Mouse (Mus musculus) erythroblast, adult 5-6 weeks (primary cell): ENCODE measurements around the gene Hist1h2bh. TPM values are rescaled to one million over a fixed set of nuclear protein-coding genes. Genes with fewer than 3 reads are reported as not detected.
"Not testable (repeated sequence)": the region's sequence is repeated elsewhere in the genome, so short reads cannot be mapped to it uniquely, and the experiment has no call there.

Experiments
- ATAC-seq: replicated peaks from 2 replicates; pipeline ENCODE4 v1.8.0; 2016; ENCODE audit warnings: moderate number of reproducible peaks, mild to moderate bottlenecking, moderate TSS enrichment, inconsistent platforms; ENCODE audit not compliant: poor library complexity, low FRiP score, severe bottlenecking
- total RNA-seq, 2 experiments: library from RNA; stranded (forward) in 1 of 2; stranded (reverse) in 1 of 2; fragments of 150-400 nt in 1 of 2; fragments of 200-764, 138-1000 nt in 1 of 2; gene quantifications; 2 replicates each; pipeline versions ENCODE4 v1.2.3 to v1.2.4; 2015 to 2017; ENCODE audit warnings: low replicate concordance in 2 of 2

Gene Hist1h2bh
- total RNA-seq, 2 experiments from 2014 or later = 13.4 to 67.3 TPM

GRCm38 (mm10) chr13:23574546-23575170, 31.5 kb upstream of the Hist1h2bh start:
- not testable (repeated sequence) for ATAC-seq

GRCm38 (mm10) chr13:23573898-23574524, 30.8 kb upstream of the Hist1h2bh start, which contains the start of the genes Hist1h2bf and Hist1h2ad:
Gene Hist1h2bf (minus strand): TSS chr13:23574196.
Gene Hist1h2ad (plus strand): TSS chr13:23574381.
- ATAC-seq = peak; percentile 73

DNA sequence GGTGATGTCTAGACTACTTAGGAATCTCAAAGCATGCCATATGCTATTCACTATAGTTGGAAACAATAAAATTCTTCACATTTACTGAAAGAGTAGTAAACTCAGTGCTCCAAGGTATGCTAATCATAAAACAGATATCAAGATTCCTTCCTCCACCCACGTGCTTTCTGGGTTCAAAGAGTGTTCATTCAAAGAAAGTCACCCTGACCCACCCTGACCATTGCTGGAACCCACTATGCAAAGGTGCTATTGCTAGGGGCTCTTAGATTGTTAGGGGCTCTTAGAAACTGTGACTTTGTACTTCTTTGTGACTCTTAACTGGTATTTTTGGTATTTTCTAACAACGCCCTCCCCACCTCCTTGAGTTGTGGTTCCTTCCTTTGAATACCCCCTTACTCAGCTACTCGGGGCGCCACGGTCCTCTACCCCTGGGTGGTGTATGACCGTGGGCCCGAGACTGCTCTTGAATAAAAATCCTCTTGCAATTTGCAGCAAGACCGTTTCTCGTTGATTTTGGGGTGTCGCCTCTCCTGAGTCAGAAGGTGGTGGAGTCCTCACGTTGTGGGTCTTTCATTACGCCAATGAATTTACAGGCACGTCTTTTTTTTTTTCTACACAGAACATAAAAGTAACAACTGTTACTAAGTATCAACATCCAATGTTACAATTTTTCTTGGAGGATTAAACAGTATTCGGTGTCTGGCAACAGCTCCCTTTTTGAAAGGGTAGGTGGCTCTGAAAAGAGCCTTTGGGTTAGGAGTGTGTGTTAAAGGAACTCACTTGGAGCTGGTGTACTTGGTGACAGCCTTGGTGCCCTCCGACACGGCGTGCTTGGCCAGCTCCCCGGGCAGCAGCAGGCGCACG, 30.1 kb upstream of the Hist1h2bh start:
- not testable (repeated sequence) for ATAC-seq

GRCm38 (mm10) chr13:23572218-23573033, 29.2 kb upstream of the Hist1h2bh start:
- ATAC-seq = 0 out of 2 replicates have a peak, but pooled peaks have one; percentile 12

GRCm38 (mm10) chr13:23571504-23572217, 28.5 kb upstream of the Hist1h2bh start:
- not testable (repeated sequence) for ATAC-seq

GRCm38 (mm10) chr13:23571022-23571503, 27.9 kb upstream of the Hist1h2bh start, which contains the start of the genes Hist1h2ae and Hist1h2bg:
Gene Hist1h2ae (minus strand): TSS chr13:23571220.
Gene Hist1h2bg (plus strand): TSS chr13:23571396.
- ATAC-seq = peak; percentile 79

GRCm38 (mm10) chr13:23570261-23571021, 27.2 kb upstream of the Hist1h2bh start:
- not testable (repeated sequence) for ATAC-seq

DNA sequence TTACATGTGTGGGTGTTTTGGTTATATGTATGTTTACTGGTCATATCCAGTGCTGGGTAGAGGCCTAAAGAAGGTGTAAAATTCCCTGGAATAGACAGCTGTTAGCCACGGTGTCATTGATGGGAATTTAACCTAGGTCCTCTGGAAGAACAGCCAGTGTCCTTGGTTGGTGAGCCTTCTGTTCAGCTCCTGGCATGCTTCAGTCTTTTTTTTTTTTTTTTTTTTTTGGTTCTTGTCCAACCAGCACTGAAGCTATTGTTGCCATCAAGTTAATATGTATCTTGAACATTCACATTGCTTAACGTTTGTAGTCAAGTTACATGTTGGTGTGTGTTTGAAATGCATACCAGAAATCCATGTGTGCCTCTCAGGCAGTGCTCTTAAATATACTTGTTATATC, 21.3 kb upstream of the Hist1h2bh start:
- no peak for ATAC-seq

DNA sequence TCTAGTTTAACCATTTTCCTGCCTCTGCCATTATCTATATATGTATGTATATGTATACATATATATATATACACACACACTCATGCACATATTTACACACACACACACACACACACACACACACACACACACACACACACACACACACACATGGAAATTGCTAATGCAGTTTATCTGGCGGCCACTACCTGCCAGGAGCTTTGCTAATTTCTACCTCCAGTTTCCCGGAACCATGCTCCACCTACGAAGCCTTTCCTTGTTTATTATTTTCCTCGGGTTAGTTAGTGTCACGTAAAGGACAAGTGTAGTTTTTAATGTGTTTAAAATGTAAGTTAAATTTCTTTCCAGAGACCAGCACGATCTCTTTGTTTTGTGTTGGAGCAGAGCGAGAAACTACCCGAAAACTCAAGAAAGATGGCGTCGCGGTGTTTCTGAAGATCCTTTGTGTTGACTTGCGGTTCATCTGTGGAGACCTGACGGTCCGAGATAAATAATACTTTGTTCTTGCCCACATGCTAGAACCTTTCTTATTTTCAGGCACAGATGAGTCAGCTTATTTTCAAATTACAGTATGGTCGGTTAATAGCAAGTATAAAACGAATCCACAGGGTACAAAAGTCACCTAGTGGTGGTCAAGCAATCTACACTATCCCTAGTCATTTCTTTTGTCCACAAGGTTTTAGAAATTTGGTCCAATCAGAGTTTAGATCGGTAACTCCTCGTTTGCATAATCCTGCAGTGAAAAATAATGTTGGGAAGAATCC, 19.7 kb upstream of the Hist1h2bh start:
- ATAC-seq = peak; percentile 51

DNA sequence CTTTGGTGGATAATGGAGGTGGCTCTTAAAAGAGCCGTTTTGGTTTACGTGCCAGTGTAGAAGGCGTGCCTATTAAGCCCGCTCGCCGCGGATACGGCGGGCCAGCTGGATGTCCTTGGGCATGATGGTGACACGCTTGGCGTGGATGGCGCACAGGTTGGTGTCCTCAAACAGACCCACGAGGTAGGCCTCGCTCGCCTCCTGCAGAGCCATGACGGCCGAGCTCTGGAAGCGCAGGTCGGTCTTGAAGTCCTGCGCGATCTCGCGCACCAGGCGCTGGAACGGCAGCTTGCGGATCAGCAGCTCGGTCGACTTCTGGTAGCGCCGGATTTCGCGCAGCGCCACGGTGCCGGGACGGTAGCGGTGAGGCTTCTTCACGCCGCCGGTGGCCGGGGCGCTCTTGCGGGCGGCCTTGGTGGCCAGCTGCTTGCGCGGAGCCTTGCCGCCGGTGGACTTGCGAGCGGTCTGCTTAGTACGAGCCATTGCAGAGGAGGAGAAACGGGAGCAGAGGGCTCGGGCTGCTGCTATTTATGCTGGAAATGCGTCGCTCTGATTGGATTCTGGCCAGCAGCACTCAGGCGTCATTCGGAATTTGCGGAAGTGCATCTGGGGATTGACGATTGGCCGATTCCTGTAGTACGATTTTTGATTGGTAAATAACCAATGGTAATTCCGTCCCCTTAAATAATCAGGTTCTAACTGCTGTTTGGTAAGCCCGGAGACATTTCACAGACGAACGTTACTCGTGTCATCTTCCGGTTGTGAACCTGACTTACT, 18.9 kb upstream of the Hist1h2bh start, which contains the start of gene Hist1h3e:
TSS of gene Hist1h3e (minus strand) at position 487 of the 777 bp plus-strand sequence.
- ATAC-seq = peak; percentile 91

DNA sequence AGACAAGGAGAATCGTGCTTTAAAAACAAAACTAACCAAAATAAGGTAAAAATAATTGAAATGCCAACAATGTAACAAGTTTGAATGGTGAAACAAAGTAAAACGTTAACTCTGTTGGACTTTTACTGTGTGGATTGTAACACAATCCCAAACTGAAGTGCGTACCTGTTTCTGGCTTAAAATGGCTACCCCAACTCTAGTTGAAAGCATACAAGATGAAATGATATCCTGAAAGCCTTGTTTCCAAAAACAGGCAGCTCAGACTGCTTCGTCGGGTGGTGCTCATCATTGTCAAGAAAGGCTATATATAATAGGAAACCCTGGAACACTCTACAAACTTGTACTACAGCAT, 18.3 kb upstream of the Hist1h2bh start:
- ATAC-seq = peak; percentile 55

DNA sequence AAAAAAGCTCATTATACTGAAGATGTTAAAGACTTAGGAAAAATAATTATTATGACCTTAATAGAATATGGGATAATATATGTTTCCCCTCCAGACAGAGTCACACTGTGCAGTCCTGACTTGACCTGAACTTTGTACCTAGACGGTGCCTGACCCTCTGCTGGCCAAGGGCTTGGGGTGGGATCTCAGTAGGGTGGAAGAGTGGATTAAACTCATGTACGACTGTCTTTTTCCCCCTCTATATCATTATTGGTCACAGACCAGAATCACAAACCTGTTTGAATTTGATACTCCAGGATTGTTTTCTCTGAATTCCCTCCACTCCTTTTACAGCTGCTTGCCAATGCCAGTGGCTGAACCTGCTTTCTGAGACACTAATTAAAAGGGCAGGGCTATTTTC, 17.5 kb upstream of the Hist1h2bh start:
- not testable (repeated sequence) for ATAC-seq

DNA sequence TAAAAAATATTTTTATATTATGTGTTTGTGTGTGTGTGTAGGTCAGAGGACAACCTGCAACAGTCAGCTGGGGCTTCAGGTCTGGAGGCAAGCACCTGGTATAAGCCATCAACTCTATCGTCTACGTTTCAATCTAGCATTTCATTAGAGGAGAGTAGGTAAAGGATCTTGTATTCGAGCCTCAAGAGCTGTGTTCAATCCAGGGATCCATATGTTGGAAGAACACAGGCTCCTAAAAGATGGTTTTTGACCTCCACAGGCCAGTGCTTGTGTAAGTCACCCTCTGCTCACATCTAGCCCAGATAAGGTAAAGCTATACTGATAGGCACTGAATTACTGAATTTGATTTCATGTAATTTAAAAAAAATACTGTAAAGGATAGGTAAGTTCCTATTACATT, 13.7 kb upstream of the Hist1h2bh start:
- no peak for ATAC-seq

DNA sequence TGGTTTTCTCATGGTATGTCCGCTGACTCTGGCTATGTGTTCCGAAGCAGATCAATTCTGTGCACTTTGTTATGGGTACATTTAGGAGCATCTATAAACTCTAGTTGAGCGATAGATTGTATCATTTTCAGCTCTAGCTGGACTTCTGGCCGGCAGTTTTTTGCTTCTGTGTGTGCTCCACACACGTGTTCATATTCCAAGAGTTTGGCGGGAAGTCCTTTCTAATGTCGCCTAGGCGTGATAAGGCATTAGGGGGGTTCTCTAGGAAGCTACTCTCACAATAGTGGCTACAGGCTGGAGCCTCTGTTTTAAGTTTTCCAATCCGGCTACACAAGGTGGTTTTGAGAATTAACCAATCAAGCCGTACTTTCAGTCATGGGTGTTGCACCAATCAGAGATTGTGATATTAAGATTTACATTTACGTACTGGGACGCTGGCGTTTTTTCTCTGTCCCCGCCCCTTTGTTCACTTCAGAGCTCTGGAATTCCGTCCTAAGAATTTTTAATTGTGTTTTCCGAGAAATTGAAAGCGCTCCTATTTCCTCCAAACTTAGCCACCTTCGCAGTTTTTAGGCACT, 12.7 kb upstream of the Hist1h2bh start:
- ATAC-seq = peak; percentile 56

- ATAC-seq = peak; percentile 57
These were observed 12.0 kb upstream of the Hist1h2bh start for GRCm38 (mm10) chr13:23554925-23555838.
